Mouse (Mus musculus) limb, embryonic 12.5 days (tissue): ENCODE data around the gene Hpse. TPM values are rescaled to one million over a fixed set of nuclear protein-coding genes. Genes with fewer than 3 reads are reported as not detected.

Experiments used
- ATAC-seq: fragments of 200-750 bp; cut with Nextera tagmentation; 2 replicates; pipeline ENCODE4 v1.8.0; 2017; ENCODE audit warnings: low read depth, moderate TSS enrichment; ENCODE audit not compliant: insufficient number of reproducible peaks, insufficient read depth, low FRiP score, low TSS enrichment
- H3K27ac ChIP-seq: fragments of 300-500 bp; sonication (generic); 2 replicates; pipeline ENCODE4 v1.5.1; 2016; ENCODE audit warnings: mild to moderate bottlenecking, moderate library complexity
- H3K27me3 ChIP-seq: fragments of 300-500 bp; sonication (generic); 2 replicates; pipeline ENCODE4 v1.6.1; 2016; ENCODE audit warnings: mild to moderate bottlenecking, moderate library complexity
- H3K36me3 ChIP-seq: fragments of 300-500 bp; sonication (generic); 2 replicates; pipeline ENCODE4 v1.6.1; 2016; ENCODE audit warnings: mild to moderate bottlenecking, moderate library complexity
- H3K4me1 ChIP-seq: fragments of 300-500 bp; sonication (generic); replicated peaks from 2 replicates; pipeline ENCODE4 v1.6.1; 2016
- H3K4me2 ChIP-seq: fragments of 300-500 bp; sonication (generic); 2 replicates; pipeline ENCODE4 v1.6.1; 2016; ENCODE audit warnings: mild to moderate bottlenecking, moderate library complexity
- H3K4me3 ChIP-seq: fragments of 300-500 bp; sonication (generic); replicated peaks from 2 replicates; pipeline ENCODE4 v1.5.1; 2016; ENCODE audit warnings: mild to moderate bottlenecking
- H3K9ac ChIP-seq: fragments of 300-500 bp; sonication (generic); replicated peaks from 2 replicates; pipeline ENCODE4 v1.6.1; 2016; ENCODE audit warnings: mild to moderate bottlenecking, moderate library complexity
- H3K9me3 ChIP-seq: fragments of 300-500 bp; sonication (generic); 2 replicates; pipeline ENCODE4 v1.6.1; 2016; ENCODE audit warnings: mild to moderate bottlenecking, moderate library complexity
- WGBS: fragments of 180-500 bp; shearing (Covaris S2); methylation state at CpG from one replicate; pipeline ENCODE4 v1.1.7; 2016; 5-methylcytosine and 5-hydroxymethylcytosine counted together
- polyA plus RNA-seq: library from polyadenylated mRNA; unstranded; fragments of >200 nt; fragmentation: Nextera tagmentation; extraction: Ambion mirVana; gene quantifications from 2 replicates; pipeline ENCODE4 v1.2.1, GENCODE M21; 2016

The Hpse gene
- polyA plus RNA-seq, 1 experiment from 2014 or later, result 3.7 TPM

DNA sequence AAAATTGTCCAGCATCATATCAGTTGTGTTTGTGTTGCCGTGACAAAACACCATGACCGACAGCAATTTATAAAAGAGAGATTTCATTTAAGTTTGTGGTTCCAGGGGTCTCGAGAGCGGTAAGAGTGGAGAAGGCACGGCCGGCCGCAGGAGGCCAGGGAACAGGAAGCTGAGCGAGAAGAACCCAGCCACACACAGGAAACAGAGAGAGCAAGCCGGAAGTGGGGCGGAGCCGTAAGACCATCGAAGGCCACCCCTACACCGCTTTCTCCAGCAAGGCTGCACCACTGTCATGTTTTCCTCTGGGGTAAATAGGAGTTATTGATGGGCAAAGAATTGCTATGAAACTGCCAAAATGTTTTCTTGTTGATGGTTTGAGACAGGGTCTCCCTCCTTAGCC, 9.2 kb upstream of the Hpse start:
- Histone ChIP-seq H3K4me2 (no peak overlapping the region), H3K4me3 (no peak overlapping the region), H3K27ac (no peak overlapping the region), H3K9ac (no peak overlapping the region), H3K36me3 (no peaks in the 10 kb centered on the region), H3K9me3 (peaks cover 4% of the 10 kb centered on the region), H3K27me3 (no peaks in the 10 kb centered on the region), H3K4me1 (no peaks in the 10 kb centered on the region)
- 91% methylated on average over 13 of the region's 13 CpGs for WGBS
- ATAC-seq, result no peak

GRCm38 (mm10) chr5:100726001-100726400, 6.5 kb upstream of the Hpse start:
- Histone ChIP-seq H3K36me3 (no peaks in the 10 kb centered on the region), H3K4me2 (no peak overlapping the region), H3K4me3 (no peak overlapping the region), H3K27ac (no peak overlapping the region), H3K4me1 (no peaks in the 10 kb centered on the region), H3K27me3 (0 out of 2 replicates have a peak, but pooled peaks cover 3% of the 10 kb centered on the region), H3K9me3 (peaks cover 4% of the 10 kb centered on the region), H3K9ac (no peak overlapping the region)
- ATAC-seq, result no peak
- WGBS, result 79% methylated on average over 4 of the region's 4 CpGs

GRCm38 (mm10) chr5:100716762-100717161, 2.8 kb downstream of the Hpse start:
- no peak overlapping the region for H3K4me3 ChIP-seq
- H3K9ac ChIP-seq, result no peak overlapping the region
- H3K27ac ChIP-seq, result no peak overlapping the region
- H3K36me3 ChIP-seq, result no peaks in the 10 kb centered on the region
- H3K9me3 ChIP-seq, result no peaks in the 10 kb centered on the region
- no peak for ATAC-seq
- peaks cover 32% of the 10 kb centered on the region for H3K27me3 ChIP-seq
- no peak overlapping the region for H3K4me2 ChIP-seq
- peaks cover 6% of the 10 kb centered on the region for H3K4me1 ChIP-seq
- 95% methylated on average over 15 of the region's 15 CpGs for WGBS

GRCm38 (mm10) chr5:100711219-100711618, 8.3 kb downstream of the Hpse start:
- Histone ChIP-seq H3K9me3 (no peaks in the 10 kb centered on the region), H3K27ac (no peak overlapping the region), H3K9ac (no peak overlapping the region), H3K4me1 (peaks cover 20% of the 10 kb centered on the region), H3K27me3 (no peaks in the 10 kb centered on the region), H3K36me3 (no peaks in the 10 kb centered on the region), H3K4me3 (no peak overlapping the region), H3K4me2 (no peak overlapping the region)
- no peak for ATAC-seq
- WGBS, result 92% methylated on average over 6 of the region's 6 CpGs

DNA sequence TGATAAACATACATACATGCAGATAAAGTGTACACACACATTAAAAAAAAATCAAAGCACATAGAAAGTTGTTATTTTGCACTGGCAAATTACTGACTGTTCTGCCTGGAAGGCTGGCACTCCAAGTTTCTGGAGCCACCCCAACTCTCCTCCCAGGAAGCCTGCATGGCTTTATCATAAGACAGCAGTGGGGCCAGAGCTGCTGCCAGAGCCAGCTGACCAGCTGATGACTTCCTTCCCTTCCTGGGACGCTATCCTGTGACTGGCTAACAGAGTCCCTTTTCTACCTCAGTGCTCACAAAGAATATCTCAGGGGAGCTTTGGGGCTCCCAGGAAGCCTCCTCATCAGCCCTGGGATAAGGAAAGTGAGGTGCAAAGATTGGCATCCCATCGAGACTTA, 9.5 kb downstream of the Hpse start:
- no peak for ATAC-seq
- Histone ChIP-seq H3K27me3 (no peaks in the 10 kb centered on the region), H3K4me2 (no peak overlapping the region), H3K36me3 (no peaks in the 10 kb centered on the region), H3K4me3 (no peak overlapping the region), H3K4me1 (peaks cover 20% of the 10 kb centered on the region), H3K27ac (peak overlapping the region; percentile 57; the same call in 1 of the 2 replicates), H3K9ac (no peak overlapping the region), H3K9me3 (no peaks in the 10 kb centered on the region)
- 21% methylated on average over 2 of the region's 2 CpGs for WGBS

- Histone ChIP-seq H3K4me3 (no peak overlapping the region), H3K36me3 (no peaks in the 10 kb centered on the region), H3K9me3 (no peaks in the 10 kb centered on the region), H3K4me1 (peaks cover 20% of the 10 kb centered on the region), H3K9ac (no peak overlapping the region), H3K4me2 (no peak overlapping the region), H3K27ac (no peak overlapping the region), H3K27me3 (no peaks in the 10 kb centered on the region)
- 88% methylated on average over 6 of the region's 6 CpGs for WGBS
- ATAC-seq, result no peak
Observed at GRCm38 (mm10) chr5:100709035-100709434, 10.5 kb downstream of the Hpse start.

- 86% methylated on average over 8 of the region's 8 CpGs for WGBS
- Histone ChIP-seq H3K4me3 (no peak overlapping the region), H3K9ac (no peak overlapping the region), H3K36me3 (no peaks in the 10 kb centered on the region), H3K4me2 (no peak overlapping the region), H3K27me3 (no peaks in the 10 kb centered on the region), H3K4me1 (peaks cover 14% of the 10 kb centered on the region), H3K9me3 (no peaks in the 10 kb centered on the region), H3K27ac (no peak overlapping the region)
- ATAC-seq, result no peak
Observed at GRCm38 (mm10) chr5:100706675-100707074, 12.8 kb downstream of the Hpse start.

DNA sequence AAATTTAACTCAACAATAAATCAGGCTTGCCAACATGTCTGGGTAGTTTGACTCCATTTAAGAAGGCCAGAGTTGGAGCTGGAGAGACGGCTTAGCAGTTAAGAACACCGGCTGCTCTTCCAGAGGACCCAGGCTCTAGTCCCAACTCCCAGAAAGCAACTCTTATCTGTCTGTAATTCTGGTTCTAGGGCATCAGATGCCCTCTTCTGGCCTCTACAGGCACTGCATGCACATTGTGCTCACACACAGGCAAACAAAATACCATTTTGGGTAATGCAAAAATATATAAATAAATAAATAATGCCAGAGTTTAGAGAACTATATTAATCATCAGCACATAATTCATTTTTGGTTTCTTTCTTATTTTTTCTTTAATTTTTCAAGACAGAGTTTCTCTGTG, 15.2 kb downstream of the Hpse start:
- H3K4me3 ChIP-seq, result no peak overlapping the region

GRCm38 (mm10) chr5:100702325-100702724, 17.2 kb downstream of the Hpse start:
- WGBS, result 90% methylated on average over 3 of the region's 3 CpGs
- H3K4me2 ChIP-seq, result no peak overlapping the region
- H3K4me1 ChIP-seq, result no peaks in the 10 kb centered on the region
- ATAC-seq, result no peak
- H3K9ac ChIP-seq, result no peak overlapping the region
- H3K27me3 ChIP-seq, result no peaks in the 10 kb centered on the region
- no peak overlapping the region for H3K4me3 ChIP-seq
- no peaks in the 10 kb centered on the region for H3K9me3 ChIP-seq
- H3K36me3 ChIP-seq, result no peaks in the 10 kb centered on the region
- H3K27ac ChIP-seq, result no peak overlapping the region

More for the DNA sequence above, 15.2 kb downstream of the Hpse start:
- Histone ChIP-seq H3K27me3 (no peaks in the 10 kb centered on the region), H3K4me2 (no peak overlapping the region), H3K27ac (no peak overlapping the region), H3K9me3 (no peaks in the 10 kb centered on the region), H3K4me1 (no peaks in the 10 kb centered on the region), H3K36me3 (no peaks in the 10 kb centered on the region), H3K9ac (no peak overlapping the region)
- no peak for ATAC-seq
- WGBS, result 94% methylated on average over 2 of the region's 2 CpGs

- no peaks in the 10 kb centered on the region for H3K36me3 ChIP-seq
- H3K27ac ChIP-seq, result no peak overlapping the region
- no peaks in the 10 kb centered on the region for H3K9me3 ChIP-seq
- H3K27me3 ChIP-seq, result no peaks in the 10 kb centered on the region
- H3K9ac ChIP-seq, result no peak overlapping the region
- no peak for ATAC-seq
- 81% methylated on average over 13 of the region's 13 CpGs for WGBS
- no peak overlapping the region for H3K4me3 ChIP-seq
- H3K4me1 ChIP-seq, result no peaks in the 10 kb centered on the region
- no peak overlapping the region for H3K4me2 ChIP-seq
Observed at GRCm38 (mm10) chr5:100700861-100701620, 18.5 kb downstream of the Hpse start.

GRCm38 (mm10) chr5:100697886-100698285, 21.6 kb downstream of the Hpse start:
- Histone ChIP-seq H3K4me3 (no peak overlapping the region), H3K27ac (no peak overlapping the region), H3K9ac (no peak overlapping the region), H3K36me3 (no peaks in the 10 kb centered on the region), H3K27me3 (no peaks in the 10 kb centered on the region), H3K4me2 (no peak overlapping the region), H3K4me1 (no peaks in the 10 kb centered on the region), H3K9me3 (no peaks in the 10 kb centered on the region)
- 82% methylated on average over 2 of the region's 2 CpGs for WGBS
- no peak for ATAC-seq

DNA sequence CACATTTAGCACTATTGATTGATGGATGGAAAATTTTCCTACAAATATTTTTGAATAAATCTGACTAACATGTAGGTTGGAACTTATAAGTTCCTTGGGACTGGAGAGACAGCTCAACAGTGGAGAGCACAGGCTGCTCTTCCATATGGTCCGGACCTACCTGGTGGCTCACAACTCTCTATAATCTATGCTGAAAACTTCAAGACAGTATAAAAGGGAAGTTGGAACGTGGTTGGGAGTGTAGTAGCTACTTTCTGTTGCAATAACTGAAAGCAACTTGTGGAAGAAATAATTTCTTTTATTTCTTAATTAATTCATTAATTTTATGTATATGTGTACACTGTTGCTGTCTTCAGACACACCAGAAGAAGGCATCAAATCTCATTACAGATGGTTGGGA, 22.1 kb downstream of the Hpse start:
- Histone ChIP-seq H3K36me3 (no peaks in the 10 kb centered on the region), H3K27ac (no peak overlapping the region), H3K27me3 (no peaks in the 10 kb centered on the region), H3K4me3 (no peak overlapping the region), H3K4me2 (no peak overlapping the region), H3K9ac (no peak overlapping the region), H3K4me1 (no peaks in the 10 kb centered on the region), H3K9me3 (no peaks in the 10 kb centered on the region)
- ATAC-seq, result no peak
- 81% methylated on average over 2 of the region's 2 CpGs for WGBS
